Mouse (Mus musculus): ENCODE data around the gene Rabgap1. TPM values are rescaled to one million over a fixed set of nuclear protein-coding genes. Genes with fewer than 3 reads are reported as not detected.

The Rabgap1 gene
- polyA plus RNA-seq (2015; fragmentation: Nextera tagmentation; extraction: Ambion mirVana) = 22.3 and 26.7 TPM in 2 replicates

GRCm38 (mm10) chr2:37442611-37443591 lies at the start of gene Rabgap1, which contains the start of the genes Zbtb26 and Zbtb6:
Gene Rabgap1, plus strand, starts transcription at chr2:37443279.
Gene Zbtb26, minus strand, starts transcription at chr2:37443135.
Gene Zbtb6, minus strand, starts transcription at chr2:37443171.
- Histone ChIP-seq H3K27ac (ENCODE audit: low read length) (peak within 1 kb of the TSS; percentile 90), H3K27me3 (replicated peaks; ENCODE audit: insufficient read depth, low read length) (no peaks in the 10 kb centered on the region), H3K4me3 (ENCODE audit: low read depth, low read length) (peak within 1 kb of the TSS; percentile 92), H3K4me1 (ENCODE audit: insufficient read depth, low read depth, low read length) (peaks cover 3% of the 10 kb centered on the region; the same call in 1 of the 2 replicates), H3K4me2 (replicated peaks; ENCODE audit: low read depth, low read length) (peak within 1 kb of the TSS; percentile 80), H3K36me3 (ENCODE audit: insufficient read depth, low read length) (no peaks in the 10 kb centered on the region), H3K9ac (replicated peaks; ENCODE audit: low read depth) (peak within 1 kb of the TSS; percentile 87), H3K9me3 (ENCODE audit: low read length) (no peaks in the 10 kb centered on the region)
- DNase-seq (ENCODE audit: low spot score) (peak; percentile 97), ATAC-seq (peak; percentile 100)
- TF ChIP-seq CTCF (IDR thresholded peaks at IDR 0.05) (no peak), EP300 (IDR thresholded peaks at IDR 0.05) (peak; percentile 24; the same call in 1 of the 2 replicates)
- under 1% methylated on average over 50 of the region's 51 CpGs for WGBS

- WGBS = 48% methylated on average over 1 of the region's 1 CpGs
- Histone ChIP-seq H3K27ac (ENCODE audit: low read length) (no peak overlapping the region), H3K4me2 (replicated peaks; ENCODE audit: low read depth, low read length) (no peak overlapping the region), H3K9me3 (ENCODE audit: low read length) (no peaks in the 10 kb centered on the region), H3K36me3 (ENCODE audit: insufficient read depth, low read length) (peaks cover 18% of the 10 kb centered on the region; the same call in 1 of the 2 replicates), H3K4me3 (ENCODE audit: low read depth, low read length) (no peak overlapping the region), H3K27me3 (replicated peaks; ENCODE audit: insufficient read depth, low read length) (no peaks in the 10 kb centered on the region), H3K9ac (replicated peaks; ENCODE audit: low read depth) (no peak overlapping the region), H3K4me1 (ENCODE audit: insufficient read depth, low read depth, low read length) (no peaks in the 10 kb centered on the region)
- DNase-seq (ENCODE audit: low spot score) (peak; percentile 32), ATAC-seq (no peak)
- no peak for TF ChIP-seq EP300 (IDR thresholded peaks at IDR 0.05)
- TF ChIP-seq CTCF (IDR thresholded peaks at IDR 0.05) = peak; percentile 50
Observed at GRCm38 (mm10) chr2:37395539-37395938, 47.5 kb upstream of the Rabgap1 start.

GRCm38 (mm10) chr2:37421903-37422302 lies 21.2 kb upstream of the Rabgap1 start:
- 4% methylated on average over 3 of the region's 3 CpGs for WGBS
- DNase-seq (ENCODE audit: low spot score) = no peak
- Histone ChIP-seq H3K27me3 (replicated peaks; ENCODE audit: insufficient read depth, low read length) (no peaks in the 10 kb centered on the region), H3K4me2 (replicated peaks; ENCODE audit: low read depth, low read length) (peak overlapping the region; percentile 78), H3K4me1 (ENCODE audit: insufficient read depth, low read depth, low read length) (no peaks in the 10 kb centered on the region), H3K9me3 (ENCODE audit: low read length) (no peaks in the 10 kb centered on the region), H3K9ac (replicated peaks; ENCODE audit: low read depth) (peak overlapping the region; percentile 98), H3K27ac (ENCODE audit: low read length) (peak overlapping the region; percentile 95), H3K36me3 (ENCODE audit: insufficient read depth, low read length) (no peaks in the 10 kb centered on the region), H3K4me3 (ENCODE audit: low read depth, low read length) (peak overlapping the region; percentile 99)
- TF ChIP-seq CTCF (IDR thresholded peaks at IDR 0.05) = no peak
- TF ChIP-seq EP300 (IDR thresholded peaks at IDR 0.05) = no peak
- ATAC-seq = no peak

- ATAC-seq = peak; percentile 99
- no peaks in the 10 kb centered on the region for H3K27me3 ChIP-seq (replicated peaks; ENCODE audit: insufficient read depth, low read length)
- peak within 1 kb of the TSS; percentile 98 for H3K9ac ChIP-seq (replicated peaks; ENCODE audit: low read depth)
- no peaks in the 10 kb centered on the region for H3K36me3 ChIP-seq (ENCODE audit: insufficient read depth, low read length)
- H3K9me3 ChIP-seq (ENCODE audit: low read length) = no peaks in the 10 kb centered on the region
- under 1% methylated on average over 63 of the region's 75 CpGs for WGBS
- peak within 1 kb of the TSS; percentile 78 for H3K4me2 ChIP-seq (replicated peaks; ENCODE audit: low read depth, low read length)
- peak within 1 kb of the TSS; percentile 99 for H3K4me3 ChIP-seq (ENCODE audit: low read depth, low read length)
- TF ChIP-seq EP300 (IDR thresholded peaks at IDR 0.05) (peak; percentile 73), CTCF (IDR thresholded peaks at IDR 0.05) (no peak)
- H3K27ac ChIP-seq (ENCODE audit: low read length) = peak within 1 kb of the TSS; percentile 95
- no peaks in the 10 kb centered on the region for H3K4me1 ChIP-seq (ENCODE audit: insufficient read depth, low read depth, low read length)
- peak; percentile 99 for DNase-seq (ENCODE audit: low spot score)
Observed at GRCm38 (mm10) chr2:37422306-37423304, 20.5 kb upstream of the Rabgap1 start, which contains the start of gene Rc3h2. Gene Rc3h2, minus strand, starts transcription at chr2:37422903.

- Histone ChIP-seq H3K36me3 (ENCODE audit: insufficient read depth, low read length) (no peaks in the 10 kb centered on the region), H3K27me3 (replicated peaks; ENCODE audit: insufficient read depth, low read length) (no peaks in the 10 kb centered on the region), H3K9me3 (ENCODE audit: low read length) (no peaks in the 10 kb centered on the region), H3K4me3 (ENCODE audit: low read depth, low read length) (no peak overlapping the region), H3K4me2 (replicated peaks; ENCODE audit: low read depth, low read length) (no peak overlapping the region), H3K9ac (replicated peaks; ENCODE audit: low read depth) (no peak overlapping the region), H3K4me1 (ENCODE audit: insufficient read depth, low read depth, low read length) (no peaks in the 10 kb centered on the region), H3K27ac (ENCODE audit: low read length) (no peak overlapping the region)
- DNase-seq (ENCODE audit: low spot score) = no peak
- ATAC-seq = no peak
- TF ChIP-seq EP300 (IDR thresholded peaks at IDR 0.05) (no peak), CTCF (IDR thresholded peaks at IDR 0.05) (no peak)
- 55% methylated on average over 3 of the region's 3 CpGs for WGBS
Observed at GRCm38 (mm10) chr2:37423671-37424070, 19.4 kb upstream of the Rabgap1 start.

Measured in lung, postnatal 0 days (tissue).